Mouse (Mus musculus): ENCODE results near the gene 4632433K11Rik.
A peak's percentile ranks its signal among the peaks of the same experiment; 100 is the strongest.
"Not testable (repeated sequence)": the region's sequence is repeated elsewhere in the genome, so short reads cannot be mapped to it uniquely, and the experiment has no call there.

The 4632433K11Rik gene

GRCm38 (mm10) chr7:5033818-5034217, at the start of gene 4632433K11Rik:
Gene 4632433K11Rik, plus strand, starts transcription at chr7:5034118.
- no peak for DNase-seq

- no peak for DNase-seq
These were observed 45.7 kb upstream of the 4632433K11Rik start for GRCm38 (mm10) chr7:4988250-4988649.

GRCm38 (mm10) chr7:4993347-4993998, 40.4 kb upstream of the 4632433K11Rik start:
- DNase-seq, result peak; percentile 34 to 52

- DNase-seq, result peak; percentile 60 to 71
These were observed 39.7 kb upstream of the 4632433K11Rik start for GRCm38 (mm10) chr7:4993999-4994788.

- no peak for DNase-seq
These were observed 38.5 kb upstream of the 4632433K11Rik start for GRCm38 (mm10) chr7:4995268-4996002.

GRCm38 (mm10) chr7:4996003-4996895, 37.7 kb upstream of the 4632433K11Rik start, which contains the start of gene Zfp579:
Gene Zfp579, minus strand, starts transcription at chr7:4996158.
- peak; percentile 98 for DNase-seq

DNA sequence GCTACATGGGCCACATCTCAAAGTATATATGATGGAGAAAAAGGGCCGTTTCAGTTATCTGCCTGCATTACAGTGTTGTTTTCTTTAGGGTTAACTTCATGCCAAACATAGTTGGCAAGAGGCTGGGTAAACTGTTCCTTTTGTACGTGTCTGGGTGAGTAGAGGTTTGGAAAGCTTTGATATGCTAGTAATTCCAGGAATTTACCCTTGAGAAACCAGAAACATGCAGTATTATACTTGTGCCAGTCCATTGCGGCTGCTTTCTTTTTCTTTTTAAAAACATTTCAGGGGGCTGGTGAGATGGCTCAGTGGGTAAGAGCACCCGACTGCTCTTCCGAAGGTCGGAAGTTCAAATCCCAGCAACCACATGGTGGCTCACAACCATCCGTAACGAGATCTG, 37.0 kb upstream of the 4632433K11Rik start:
- DNase-seq, result no peak

GRCm38 (mm10) chr7:4999876-5000275, 34.0 kb upstream of the 4632433K11Rik start:
- peak in 1 of 2 experiments; percentile 47 for DNase-seq

DNA sequence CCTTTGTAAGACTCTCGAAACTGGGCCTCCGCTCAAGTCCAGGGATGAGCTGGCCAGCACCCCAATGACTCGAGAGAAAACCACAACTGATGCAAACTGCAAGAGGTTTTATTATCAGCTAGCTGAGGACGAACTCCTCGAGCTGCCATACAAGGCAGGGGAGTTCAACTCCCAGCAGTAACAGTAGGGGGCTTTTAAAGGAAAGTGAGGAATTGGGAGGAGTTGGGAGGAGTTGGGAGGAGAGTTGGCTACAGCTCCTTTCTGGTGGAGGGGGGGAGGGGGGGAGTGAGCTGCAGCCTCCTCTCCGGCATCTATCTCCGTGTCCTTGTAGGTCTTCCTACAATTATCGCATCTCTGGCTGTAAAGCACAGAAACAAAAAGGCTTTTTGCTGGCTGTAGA, 31.0 kb upstream of the 4632433K11Rik start:
- not testable (repeated sequence) for DNase-seq

DNA sequence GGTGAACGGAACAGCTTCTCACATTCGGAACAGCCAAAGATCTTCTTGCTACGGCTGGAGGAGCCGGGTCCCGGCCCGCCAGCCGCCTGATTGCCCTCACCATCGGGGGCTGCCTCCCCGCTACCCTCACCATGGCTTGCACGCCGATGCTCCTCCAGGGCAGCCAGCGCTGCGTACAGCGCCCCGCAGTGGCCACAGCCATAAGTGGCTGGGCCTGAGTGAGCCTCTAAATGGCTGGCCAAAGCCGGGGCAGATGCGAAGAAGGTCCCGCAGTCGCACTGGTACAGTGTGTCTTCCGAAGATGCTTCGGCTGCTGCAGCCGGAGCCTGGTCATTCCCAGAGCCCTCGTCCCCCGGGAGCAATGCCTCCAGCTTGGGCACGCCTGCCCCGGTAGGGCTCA, 25.7 kb upstream of the 4632433K11Rik start:
- no peak for DNase-seq

DNA sequence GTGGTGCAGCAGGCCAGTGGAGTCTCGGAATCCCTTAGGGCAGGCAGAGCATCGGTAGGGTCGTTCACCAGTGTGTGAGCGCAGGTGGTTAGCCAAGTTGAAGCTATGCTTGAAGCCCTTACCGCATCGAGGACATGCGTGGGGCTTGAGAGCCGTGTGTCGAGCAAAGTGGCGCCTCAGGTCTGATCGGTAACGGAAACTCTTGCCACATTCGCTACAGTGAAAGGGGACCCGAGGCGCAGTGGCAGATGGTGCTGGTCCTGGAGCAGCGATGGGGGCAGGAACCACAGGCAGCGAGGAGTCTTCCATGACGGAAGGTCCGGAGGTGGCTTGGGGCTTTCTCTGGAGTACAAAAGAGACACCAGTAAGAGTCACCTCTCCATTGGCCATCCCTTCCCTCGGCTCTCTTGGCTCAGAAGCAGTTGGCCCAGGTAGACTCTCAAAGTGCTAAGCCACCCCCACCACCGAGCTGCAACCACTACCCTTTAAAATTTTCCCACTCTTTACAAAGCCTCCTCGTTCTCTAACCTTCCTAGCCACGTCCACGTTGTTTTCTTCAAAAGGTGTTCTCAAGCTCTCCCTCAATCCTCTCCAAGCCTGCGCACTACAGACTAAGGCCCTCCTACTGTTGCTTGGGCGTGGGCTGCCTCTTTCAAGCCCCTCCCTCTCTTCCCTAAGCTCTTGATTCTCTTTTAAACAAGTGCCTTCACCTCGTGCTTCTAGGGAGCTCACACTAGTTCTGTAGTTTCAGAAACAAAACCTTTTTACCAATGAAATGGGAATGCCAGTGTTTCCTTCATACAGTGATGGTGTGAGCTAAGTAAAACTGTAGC, 21.0 kb upstream of the 4632433K11Rik start:
- DNase-seq, result no peak

GRCm38 (mm10) chr7:5014251-5015117, 19.4 kb upstream of the 4632433K11Rik start, which contains the start of the genes Zfp524 and Fiz1:
Gene Zfp524, plus strand, starts transcription at chr7:5014415.
Gene Fiz1, minus strand, starts transcription at chr7:5014697.
- peak; percentile 97 for DNase-seq

DNA sequence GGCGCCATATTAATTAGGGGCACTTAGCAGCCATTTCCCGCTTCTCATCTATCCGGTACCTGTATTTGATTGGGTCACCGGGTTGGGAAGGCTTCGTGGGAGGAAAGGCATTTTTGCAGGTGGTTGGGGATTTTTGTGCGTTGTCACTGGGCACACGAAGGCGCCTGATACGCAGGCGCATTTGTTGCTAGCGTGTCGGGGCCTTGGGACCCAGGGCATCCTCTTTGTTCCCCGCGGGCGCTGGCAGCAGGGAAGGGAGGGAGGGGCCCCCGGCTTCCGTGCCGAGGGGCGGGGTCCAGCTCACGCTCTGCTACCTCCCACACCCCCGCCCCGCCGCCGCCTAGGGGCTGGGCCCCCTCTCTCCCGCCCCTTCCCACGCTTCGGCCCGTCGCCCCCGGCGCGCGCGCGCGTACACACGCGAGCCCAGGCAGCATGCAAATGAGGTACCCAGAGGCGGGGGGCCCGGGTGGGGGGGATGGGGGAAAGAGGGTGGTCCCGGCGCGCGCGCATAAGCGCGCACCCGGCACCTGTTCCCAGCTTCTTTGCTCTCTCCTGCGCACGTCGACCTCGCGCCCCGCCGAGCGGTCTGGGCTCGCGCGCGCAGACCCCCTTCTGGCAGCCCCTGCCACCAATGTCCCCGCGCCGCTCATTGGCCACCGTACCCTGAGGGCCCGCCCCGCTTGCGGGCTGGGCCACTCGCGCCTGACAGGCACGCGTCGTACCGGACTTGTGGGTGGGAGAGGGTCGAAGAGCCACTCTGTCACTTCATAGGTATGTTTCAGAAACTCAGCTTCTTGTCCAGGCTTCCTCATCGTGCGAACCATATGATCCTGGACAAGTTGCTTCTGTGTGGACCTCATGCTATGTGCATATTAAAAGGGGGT, 18.6 kb upstream of the 4632433K11Rik start, which contains the start of gene Gm44973:
Gene Gm44973, plus strand, starts transcription at position 379 of the 884 bp plus-strand sequence.
- peak; percentile 93 to 96 for DNase-seq

GRCm38 (mm10) chr7:5016057-5016456, 17.9 kb upstream of the 4632433K11Rik start:
- DNase-seq, result no peak

DNA sequence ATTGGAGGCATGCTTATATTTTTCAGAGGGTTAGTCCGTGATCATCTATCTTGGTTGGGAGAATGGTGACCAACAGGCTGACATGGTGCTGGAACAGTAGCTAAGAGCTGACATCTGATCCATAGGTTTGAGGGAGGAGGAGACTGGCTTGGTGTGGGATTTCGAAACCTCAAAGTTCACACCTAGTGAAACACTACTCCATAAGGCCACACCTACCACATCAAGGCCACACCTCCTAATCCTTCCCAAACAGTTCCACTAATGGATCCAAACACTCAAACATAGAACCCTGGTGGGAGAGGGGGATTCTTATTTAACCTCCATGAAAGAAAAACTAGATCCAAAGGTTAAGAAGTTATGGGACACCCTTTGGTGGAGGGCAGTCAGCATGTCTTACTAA, 17.0 kb upstream of the 4632433K11Rik start:
- no peak for DNase-seq

DNA sequence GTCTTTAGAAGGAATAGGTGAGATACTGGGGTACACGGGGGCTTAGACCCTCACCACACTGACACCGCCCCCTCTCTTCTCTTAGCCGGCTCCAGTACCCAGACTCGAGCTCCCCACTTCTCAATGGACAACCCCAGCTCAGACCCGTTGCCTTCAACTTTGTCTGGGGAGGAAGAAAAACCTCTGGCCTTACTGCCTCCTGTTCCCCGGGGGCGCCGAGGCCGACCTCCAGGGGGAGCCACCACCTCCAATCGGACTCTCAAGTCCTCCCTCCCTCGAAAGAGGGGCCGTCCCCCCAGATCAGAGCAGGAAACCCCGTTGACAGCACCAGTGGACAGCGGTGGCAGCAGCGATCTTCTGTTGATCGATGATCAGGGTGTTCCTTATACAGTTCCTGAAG, 16.6 kb upstream of the 4632433K11Rik start:
- DNase-seq, result peak in 1 of 2 experiments; percentile 49

- no peak for DNase-seq
These were observed 16.0 kb upstream of the 4632433K11Rik start for GRCm38 (mm10) chr7:5017931-5018330.

GRCm38 (mm10) chr7:5019576-5019975, 14.3 kb upstream of the 4632433K11Rik start:
- DNase-seq, result not testable (repeated sequence)
